Mouse (Mus musculus): ENCODE measurements around the gene Csnk2b.
"Not testable (repeated sequence)": the region's sequence is repeated elsewhere in the genome, so short reads cannot be mapped to it uniquely, and the experiment has no call there.

Csnk2b gene

GRCm38 (mm10) chr17:35153077-35153476 lies 31.2 kb upstream of the Csnk2b start:
- in situ Hi-C loops (cut with MboI, MseI), result no loop called here

- in situ Hi-C loops (cut with MboI, MseI), result no loop called here
Observed at GRCm38 (mm10) chr17:35152121-35152520, 30.3 kb upstream of the Csnk2b start.

GRCm38 (mm10) chr17:35147922-35148639 lies 26.2 kb upstream of the Csnk2b start:
- in situ Hi-C loops (cut with MboI, MseI), result no loop called here

GRCm38 (mm10) chr17:35147348-35147747 lies 25.5 kb upstream of the Csnk2b start:
- in situ Hi-C loops (cut with MboI, MseI), result no loop called here

- in situ Hi-C loops (cut with MboI, MseI), result no loop called here
Observed at GRCm38 (mm10) chr17:35146139-35146538, 24.3 kb upstream of the Csnk2b start.

DNA sequence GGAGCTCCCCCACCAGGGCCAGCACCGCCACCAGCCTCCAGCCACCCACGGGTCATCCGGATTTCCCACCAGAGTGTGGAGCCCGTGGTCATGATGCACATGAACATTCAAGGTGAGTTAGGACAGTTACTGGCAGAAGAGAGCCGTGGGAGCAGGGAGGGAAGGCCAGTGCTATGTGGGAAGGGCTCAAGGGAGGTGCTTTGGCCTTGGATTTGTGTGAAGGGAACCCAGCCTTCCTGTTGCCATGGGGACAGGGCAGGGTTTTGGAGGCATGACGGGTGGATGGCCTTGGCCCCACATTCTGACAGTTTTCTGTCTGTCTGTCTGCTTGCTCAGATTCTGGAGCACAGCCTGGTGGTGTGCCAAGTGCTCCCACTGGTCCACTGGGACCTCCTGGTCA lies 20.1 kb upstream of the Csnk2b start:
- in situ Hi-C loops (cut with MboI, MseI), result no loop called here

GRCm38 (mm10) chr17:35140490-35140996 lies 18.7 kb upstream of the Csnk2b start:
- in situ Hi-C loops (cut with MboI, MseI), result no loop called here

GRCm38 (mm10) chr17:35139269-35139668 lies 17.4 kb upstream of the Csnk2b start:
- in situ Hi-C loops (cut with MboI, MseI), result no loop called here

DNA sequence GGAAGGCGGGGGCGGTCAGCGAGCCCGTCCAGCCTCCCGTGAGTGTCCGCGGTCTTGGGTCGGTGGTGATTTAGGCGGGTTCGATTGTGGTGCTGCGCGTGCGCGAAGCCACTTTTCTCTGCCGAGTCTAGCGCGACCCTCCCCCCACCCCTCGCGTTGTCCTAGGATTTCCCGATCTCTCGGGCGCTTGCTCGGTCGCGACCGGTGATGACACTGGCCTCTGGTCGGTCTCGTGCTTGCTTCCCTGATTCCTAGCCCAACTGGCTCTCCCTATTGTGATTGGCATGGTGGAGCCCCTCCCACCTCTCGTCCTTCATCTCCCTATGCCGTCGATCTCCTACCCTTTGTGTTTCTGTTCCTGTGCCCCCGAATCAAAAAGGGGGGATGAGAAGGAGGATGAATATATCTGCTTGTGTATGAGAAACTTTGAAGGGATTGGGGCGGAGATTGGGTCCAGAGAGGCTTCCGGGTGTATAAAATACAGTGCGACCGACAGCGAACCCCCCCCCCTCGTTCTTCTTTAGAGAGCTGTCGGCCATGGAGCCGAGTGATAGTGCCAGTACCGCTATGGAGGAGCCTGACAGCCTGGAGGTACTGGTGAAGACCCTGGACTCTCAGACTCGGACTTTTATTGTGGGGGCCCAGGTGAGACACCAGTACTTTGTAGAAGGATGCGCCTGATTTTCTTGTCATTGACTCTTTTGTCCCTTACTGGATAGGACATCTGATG lies 13.9 kb upstream of the Csnk2b start:
- in situ Hi-C loops (cut with MboI, MseI), result no loop called here

GRCm38 (mm10) chr17:35134801-35135590 lies 13.1 kb upstream of the Csnk2b start, which contains the start of gene Bag6:
Gene Bag6 (plus strand): TSS chr17:35135178.
- in situ Hi-C loops (cut with MboI, MseI), result no loop called here

- in situ Hi-C loops (cut with MboI, MseI), result no loop called here
Observed at GRCm38 (mm10) chr17:35133517-35133916, 11.7 kb upstream of the Csnk2b start.

DNA sequence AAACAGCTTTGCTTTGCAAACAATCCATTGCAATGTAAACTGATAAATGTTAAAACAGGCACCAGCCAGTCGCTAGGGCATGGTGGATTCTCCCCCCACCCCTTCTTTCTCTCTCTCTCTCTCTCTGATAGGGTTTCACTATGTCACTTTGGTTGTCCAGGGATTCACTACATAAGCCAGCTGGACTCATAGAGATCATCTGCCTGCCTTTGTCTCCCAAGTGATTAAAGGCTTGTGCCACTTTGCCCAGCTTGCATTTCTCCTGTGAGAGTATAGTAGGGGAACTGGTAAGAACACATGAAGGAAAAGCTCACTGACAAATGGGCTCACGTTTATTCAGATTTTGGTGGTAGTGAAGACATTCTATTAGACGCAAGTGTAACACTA lies 10.3 kb upstream of the Csnk2b start:
- in situ Hi-C loops (cut with MboI, MseI), result no loop called here

- in situ Hi-C loops (cut with MboI, MseI), result no loop called here
Observed at GRCm38 (mm10) chr17:35131500-35132173, 9.8 kb upstream of the Csnk2b start, which contains the start of gene Apom. Gene Apom (minus strand): TSS chr17:35132050.

GRCm38 (mm10) chr17:35131038-35131437 lies 9.2 kb upstream of the Csnk2b start:
- in situ Hi-C loops (cut with MboI, MseI), result no loop called here

DNA sequence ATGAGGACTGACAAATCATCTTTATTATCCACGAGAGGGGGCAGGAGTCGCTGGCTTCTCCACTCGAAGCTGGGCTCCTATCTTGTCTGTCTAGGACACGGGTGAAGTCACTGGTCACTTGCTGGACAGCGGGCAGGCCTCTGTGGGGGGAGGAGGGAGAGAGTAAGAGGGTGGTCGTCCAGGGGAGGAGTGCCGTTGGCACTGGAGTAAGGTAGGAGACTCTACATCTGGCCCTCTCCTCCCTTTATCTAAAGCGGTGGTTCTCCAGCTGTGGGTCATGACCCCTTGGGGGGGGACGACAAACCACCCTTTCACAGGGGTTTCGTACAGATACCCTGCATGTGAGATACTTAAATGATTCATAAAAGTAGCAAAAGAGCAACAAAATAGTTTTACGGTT lies 7.1 kb upstream of the Csnk2b start:
- in situ Hi-C loops (cut with MboI, MseI), result no loop called here

DNA sequence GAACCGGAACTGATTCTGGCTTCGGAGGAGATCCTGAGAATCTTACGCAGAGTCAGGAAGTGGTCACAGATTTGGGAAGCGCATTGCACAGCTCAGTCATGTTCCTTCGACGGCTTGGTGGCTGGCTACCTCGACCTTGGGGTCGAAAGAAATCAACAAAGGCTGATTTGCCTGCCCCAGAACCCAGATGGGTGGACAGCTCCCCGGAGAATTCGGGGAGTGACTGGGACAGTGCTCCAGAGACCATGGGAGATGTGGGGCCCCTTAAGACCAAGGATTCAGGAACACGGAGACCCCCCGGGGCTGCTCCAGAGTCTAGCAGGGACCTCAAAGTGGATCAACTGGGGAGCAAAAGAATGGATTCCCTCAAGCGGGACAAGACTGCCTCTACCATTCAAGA lies 5.2 kb upstream of the Csnk2b start:
- in situ Hi-C loops (cut with MboI, MseI), result no loop called here

- in situ Hi-C loops (cut with MboI, MseI), result no loop called here
Observed at GRCm38 (mm10) chr17:35126206-35126611, 4.4 kb upstream of the Csnk2b start, which contains the start of gene D17H6S53E. Gene D17H6S53E (plus strand): TSS chr17:35126373.

GRCm38 (mm10) chr17:35125578-35125977 lies 3.7 kb upstream of the Csnk2b start:
- in situ Hi-C loops (cut with MboI, MseI), result no loop called here

DNA sequence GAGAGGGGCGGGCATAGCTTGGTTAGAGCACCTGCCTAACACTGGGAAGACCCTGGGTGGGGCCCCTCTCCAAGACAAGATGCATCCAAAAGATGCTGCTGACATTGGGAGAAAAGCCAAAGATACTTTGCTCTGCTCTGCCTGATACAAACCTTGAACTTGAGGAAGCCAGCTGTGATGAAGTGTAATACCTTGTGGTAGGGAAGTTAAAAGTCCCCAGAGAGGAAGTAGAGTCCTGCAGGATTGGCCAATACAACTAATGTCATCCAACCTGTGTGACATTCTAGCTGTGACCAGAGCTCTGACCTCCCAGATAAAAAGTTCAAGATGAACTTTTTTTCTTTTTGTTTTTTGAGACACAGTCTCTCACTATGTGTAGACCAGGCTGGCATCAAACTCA lies 3.2 kb upstream of the Csnk2b start:
- in situ Hi-C loops (cut with MboI, MseI), result no loop called here

DNA sequence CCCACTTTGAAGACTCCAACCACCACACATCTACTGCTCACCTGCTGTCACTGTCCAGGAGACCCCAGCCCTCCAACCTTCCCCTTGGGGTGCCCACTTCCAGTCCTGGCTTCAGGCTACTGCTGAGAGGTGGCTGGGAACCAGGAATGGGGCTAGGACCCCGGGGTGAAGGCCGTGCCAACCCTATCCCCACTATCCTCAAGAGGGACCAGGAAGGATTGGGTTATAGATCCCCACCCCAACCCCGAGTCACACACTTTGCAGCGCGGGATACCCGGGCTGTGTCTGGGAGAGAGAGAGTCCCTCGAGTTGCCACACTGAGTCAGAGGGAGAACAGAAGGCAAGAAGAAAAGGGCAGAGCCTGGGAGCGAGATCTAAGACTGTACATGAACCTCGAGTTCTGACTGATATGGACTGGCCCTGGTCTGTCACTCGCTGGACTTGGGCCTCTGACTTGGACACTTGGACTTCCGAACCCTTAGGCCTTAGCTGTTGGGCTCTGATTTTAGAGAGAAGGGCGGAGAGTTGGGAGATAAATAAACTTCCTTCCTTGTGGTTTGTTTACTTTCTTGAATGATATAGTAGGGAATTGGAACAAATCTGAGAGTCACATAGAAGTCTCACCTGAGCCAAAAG lies 2.5 kb upstream of the Csnk2b start:
- in situ Hi-C loops (cut with MboI, MseI), result not testable (repeated sequence)

GRCm38 (mm10) chr17:35123287-35123686 lies 1.4 kb upstream of the Csnk2b start:
- in situ Hi-C loops (cut with MboI, MseI), result not testable (repeated sequence)
